Mouse (Mus musculus): ENCODE measurements around the gene 1700020A23Rik.

- no peak for TF ChIP-seq CTCF (IDR thresholded peaks at IDR 0.05; ENCODE audit: insufficient read depth, low read length)
- TF ChIP-seq POLR2A (IDR thresholded peaks at IDR 0.05; ENCODE audit: borderline replicate concordance, extremely low read depth, low read depth, low read length) = peak; percentile 94
These were observed 44.9 kb downstream of the 1700020A23Rik start, which contains the start of gene Ptpra for GRCm38 (mm10) chr2:130449794-130450433.

Measured in lung, adult 2 months (tissue).